In genomic region chr12:96476344-96476743, GRCm38 (mm10) we compare ENCODE assay signal across 17 mouse cellular contexts.
"Had no signal": no experiment of that assay in that cellular context is flagged by ENCODE, and none has a peak within 500 bp of the region (broad histone marks: within the 10 kb centered on the region; RNA-seq: fewer than 3 reads in every experiment).

No protein-coding gene starts in this region.

- H3K27ac ChIP-seq: liver, embryonic 13.5 days; liver, embryonic 15.5 days; macrophage; midbrain, embryonic 13.5 days; midbrain, embryonic 15.5 days; neural tube, embryonic 12.5 days; stomach, embryonic 15.5 days had no signal

- H3K4me3 ChIP-seq: liver, embryonic 13.5 days; liver, embryonic 15.5 days; megakaryocyte, embryonic 14.5 days; midbrain, embryonic 13.5 days; midbrain, embryonic 15.5 days; neural tube, embryonic 12.5 days; stomach, embryonic 15.5 days had no signal

- H3K9ac ChIP-seq: liver, embryonic 13.5 days; liver, embryonic 15.5 days; liver, postnatal 0 days; midbrain, embryonic 13.5 days; midbrain, embryonic 15.5 days; neural tube, embryonic 12.5 days; stomach, embryonic 15.5 days had no signal

- H3K4me2 ChIP-seq: liver, embryonic 11.5 days; liver, embryonic 13.5 days; liver, embryonic 15.5 days; midbrain, embryonic 11.5 days; midbrain, embryonic 13.5 days; midbrain, embryonic 15.5 days; neural tube, embryonic 12.5 days; stomach, embryonic 15.5 days had no signal

- ATAC-seq: liver, postnatal 0 days; lung, postnatal 0 days; midbrain, embryonic 13.5 days; midbrain, embryonic 15.5 days had no signal

- H3K36me3 ChIP-seq: liver, embryonic 13.5 days; liver, embryonic 15.5 days; midbrain, embryonic 13.5 days; midbrain, embryonic 15.5 days; neural tube, embryonic 12.5 days; stomach, embryonic 15.5 days had no signal

- DNase-seq: liver, embryonic 13.5 days; liver, postnatal 0 days; lung, adult 2 months; right cerebral cortex, postnatal 14 days; thymus, adult 2 months; thymus, postnatal 25 days; thymus, postnatal 4 days had no signal

- H3K27me3 ChIP-seq: liver, embryonic 13.5 days; liver, embryonic 15.5 days; megakaryocyte, embryonic 14.5 days; midbrain, embryonic 13.5 days; midbrain, embryonic 15.5 days; neural tube, embryonic 12.5 days; stomach, embryonic 15.5 days had no signal

- H3K9me3 ChIP-seq: liver, embryonic 13.5 days; liver, embryonic 15.5 days; midbrain, embryonic 13.5 days; midbrain, embryonic 15.5 days; neural tube, embryonic 12.5 days; stomach, embryonic 15.5 days had no signal

- H3K4me1 ChIP-seq: liver, embryonic 13.5 days; liver, embryonic 15.5 days; megakaryocyte, embryonic 14.5 days; midbrain, embryonic 13.5 days; midbrain, embryonic 15.5 days; neural tube, embryonic 12.5 days; stomach, embryonic 15.5 days had no signal
